Mouse (Mus musculus) neural tube, embryonic 12.5 days (tissue): ENCODE results near the gene Syne1. TPM values are rescaled to one million over a fixed set of nuclear protein-coding genes. Genes with fewer than 3 reads are reported as not detected.

ENCODE experiments used
- ATAC-seq: fragments of 200-750 bp; cut with Nextera tagmentation; 2 replicates; pipeline ENCODE4 v1.8.0; 2017; ENCODE audit warnings: low read depth, mild to moderate bottlenecking, moderate TSS enrichment, moderate library complexity; ENCODE audit not compliant: low FRiP score
- H3K27ac ChIP-seq: fragments of 300-500 bp; sonication (generic); 2 replicates; pipeline ENCODE4 v1.5.1; 2016
- H3K27me3 ChIP-seq: fragments of 300-500 bp; sonication (generic); replicated peaks from 2 replicates; pipeline ENCODE4 v1.6.1; 2016; ENCODE audit warnings: mild to moderate bottlenecking
- H3K36me3 ChIP-seq: fragments of 300-500 bp; sonication (generic); 2 replicates; pipeline ENCODE4 v1.6.1; 2016; ENCODE audit warnings: mild to moderate bottlenecking
- H3K4me1 ChIP-seq: fragments of 300-500 bp; sonication (generic); 2 replicates; pipeline ENCODE4 v1.6.1; 2016
- H3K4me2 ChIP-seq: fragments of 300-500 bp; sonication (generic); replicated peaks from 2 replicates; pipeline ENCODE4 v1.6.1; 2016; ENCODE audit warnings: mild to moderate bottlenecking
- H3K4me3 ChIP-seq: fragments of 300-500 bp; sonication (generic); 2 replicates; pipeline ENCODE4 v1.5.1; 2016
- H3K9ac ChIP-seq: fragments of 300-500 bp; sonication (generic); 2 replicates; pipeline ENCODE4 v1.6.1; 2016; ENCODE audit warnings: mild to moderate bottlenecking
- H3K9me3 ChIP-seq: fragments of 300-500 bp; sonication (generic); 2 replicates; pipeline ENCODE4 v1.6.1; 2016; ENCODE audit warnings: mild to moderate bottlenecking
- WGBS: fragments of 180-500 bp; shearing (Covaris S2); methylation state at CpG from one replicate; pipeline ENCODE4 v1.1.7; 2016; 5-methylcytosine and 5-hydroxymethylcytosine counted together
- polyA plus RNA-seq: library from polyadenylated mRNA; unstranded; fragments of >200 nt; fragmentation: Nextera tagmentation; extraction: Ambion mirVana; gene quantifications from 2 replicates; pipeline ENCODE4 v1.2.1, GENCODE M21; 2016

Syne1 gene
- polyA plus RNA-seq, 1 experiment from 2014 or later = 5.9 TPM

DNA sequence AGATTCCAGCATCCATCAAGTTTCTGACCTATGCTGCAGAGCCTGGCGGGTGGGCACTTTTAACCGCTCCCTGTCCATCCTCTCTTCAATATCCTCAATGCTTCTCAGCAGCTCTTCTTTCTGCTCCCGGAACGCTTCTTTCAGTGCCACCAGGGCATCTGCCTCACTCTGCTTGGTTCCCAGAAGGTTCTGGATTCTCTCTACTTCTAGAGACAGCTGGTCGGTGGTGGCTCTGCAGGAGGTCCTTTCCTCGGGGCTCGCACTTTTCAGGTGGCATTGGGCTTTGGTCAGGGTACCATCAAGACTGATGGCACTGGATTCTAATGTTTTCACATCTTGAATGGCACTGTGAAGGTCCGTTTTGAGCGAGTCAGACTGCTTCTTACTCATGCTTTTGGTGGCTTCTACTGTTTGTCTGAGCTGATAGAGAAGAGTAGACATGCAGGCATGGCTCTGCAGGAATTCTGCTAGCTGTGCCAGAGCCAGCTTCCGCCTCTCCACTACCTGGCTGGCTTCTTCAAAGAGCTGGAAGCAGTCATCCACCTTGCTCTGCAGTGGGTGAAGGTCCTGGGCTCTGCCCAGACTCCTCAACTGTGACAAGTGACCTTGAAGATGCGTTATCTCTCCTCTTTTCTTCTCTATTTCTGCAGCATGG is 227.4 kb downstream of the Syne1 start:
- Histone ChIP-seq H3K9me3 (no peaks in the 10 kb centered on the region), H3K4me2 (no peak overlapping the region), H3K9ac (no peak overlapping the region), H3K27ac (no peak overlapping the region), H3K4me1 (no peaks in the 10 kb centered on the region), H3K27me3 (no peaks in the 10 kb centered on the region), H3K36me3 (no peaks in the 10 kb centered on the region), H3K4me3 (no peak overlapping the region)
- ATAC-seq = no peak
- 85% methylated on average over 11 of the region's 11 CpGs for WGBS

GRCm38 (mm10) chr10:5322562-5322961 is 228.7 kb downstream of the Syne1 start:
- H3K9ac ChIP-seq = no peak overlapping the region
- no peaks in the 10 kb centered on the region for H3K9me3 ChIP-seq
- WGBS = 49% methylated on average over 7 of the region's 7 CpGs
- H3K4me2 ChIP-seq = no peak overlapping the region
- no peaks in the 10 kb centered on the region for H3K36me3 ChIP-seq
- no peaks in the 10 kb centered on the region for H3K4me1 ChIP-seq
- no peak overlapping the region for H3K27ac ChIP-seq
- ATAC-seq = no peak
- no peak overlapping the region for H3K4me3 ChIP-seq
- no peaks in the 10 kb centered on the region for H3K27me3 ChIP-seq

- Histone ChIP-seq H3K9ac (no peak overlapping the region), H3K27ac (no peak overlapping the region), H3K9me3 (no peaks in the 10 kb centered on the region), H3K36me3 (no peaks in the 10 kb centered on the region), H3K4me1 (no peaks in the 10 kb centered on the region), H3K4me2 (no peak overlapping the region), H3K4me3 (no peak overlapping the region), H3K27me3 (no peaks in the 10 kb centered on the region)
- ATAC-seq = peak; percentile 74; the same call in 1 of the 2 replicates
- WGBS = 29% methylated on average over 6 of the region's 6 CpGs
Observed at GRCm38 (mm10) chr10:5317602-5318001, 233.7 kb downstream of the Syne1 start.

DNA sequence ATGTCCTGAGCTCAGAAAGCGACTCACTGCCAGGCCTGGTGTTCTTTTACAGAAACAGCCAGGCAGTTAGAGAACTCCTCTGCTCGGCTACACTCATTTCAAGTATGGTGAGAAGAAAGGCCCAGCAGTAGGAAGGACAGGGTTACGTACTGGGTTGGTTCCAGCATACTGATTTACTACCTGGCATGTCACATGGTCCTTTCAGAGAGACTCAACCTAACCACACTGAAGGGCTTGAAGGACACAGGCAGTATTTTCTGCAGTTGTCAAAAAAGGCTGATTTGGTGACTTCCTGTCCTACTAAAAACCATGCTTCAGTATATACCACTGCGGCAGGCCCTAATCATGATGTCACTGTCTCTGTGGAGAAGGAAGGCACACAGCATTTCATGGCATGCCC is 238.8 kb downstream of the Syne1 start:
- no peaks in the 10 kb centered on the region for H3K36me3 ChIP-seq
- ATAC-seq = no peak
- 63% methylated on average over 4 of the region's 4 CpGs for WGBS
- H3K27ac ChIP-seq = no peak overlapping the region
- no peak overlapping the region for H3K4me3 ChIP-seq
- H3K9ac ChIP-seq = no peak overlapping the region
- peaks cover 6% of the 10 kb centered on the region; the same call in 1 of the 2 replicates for H3K4me1 ChIP-seq
- H3K9me3 ChIP-seq = no peaks in the 10 kb centered on the region
- H3K27me3 ChIP-seq = no peaks in the 10 kb centered on the region
- H3K4me2 ChIP-seq = no peak overlapping the region

DNA sequence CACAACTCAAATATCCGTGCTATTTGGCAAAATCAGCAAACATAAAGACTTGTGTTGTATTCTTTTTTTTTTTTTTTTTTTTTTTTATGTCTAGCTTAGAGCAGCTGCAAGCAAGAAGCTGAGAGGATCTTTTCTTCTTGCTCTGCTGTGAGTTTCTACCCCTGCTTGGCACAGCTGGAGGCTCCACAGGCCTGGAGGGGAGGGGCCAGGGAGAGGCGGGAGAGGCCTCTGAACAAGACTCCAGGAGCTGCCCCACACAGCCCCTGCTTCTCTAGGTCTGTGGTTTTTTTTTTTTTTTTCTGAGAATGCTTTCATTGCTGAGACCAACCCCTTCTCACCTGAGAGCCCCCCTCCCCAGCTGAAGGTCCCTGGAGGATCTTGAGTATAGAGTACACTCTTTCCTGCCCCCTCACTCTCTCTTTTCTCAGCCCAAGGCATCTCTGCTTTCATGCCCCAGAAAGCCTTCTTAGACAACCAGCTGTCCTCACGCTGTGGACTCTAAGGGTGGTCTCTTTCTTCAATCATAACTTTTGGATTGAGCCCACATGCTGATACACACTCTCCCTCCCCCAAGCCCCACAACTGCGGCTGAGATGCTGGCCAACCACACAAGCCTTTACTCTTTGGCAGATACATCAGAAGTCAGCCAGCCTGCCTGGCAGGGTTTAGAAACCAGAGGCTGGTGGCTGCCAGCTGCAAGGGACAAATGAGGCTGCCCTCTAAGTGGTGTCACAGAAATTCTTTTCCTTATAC is 241.1 kb downstream of the Syne1 start:
- H3K27me3 ChIP-seq = no peaks in the 10 kb centered on the region
- H3K4me2 ChIP-seq = no peak overlapping the region
- no peaks in the 10 kb centered on the region for H3K36me3 ChIP-seq
- WGBS = 20% methylated on average over 4 of the region's 4 CpGs
- no peaks in the 10 kb centered on the region for H3K9me3 ChIP-seq
- H3K27ac ChIP-seq = no peak overlapping the region
- no peak overlapping the region for H3K4me3 ChIP-seq
- H3K9ac ChIP-seq = no peak overlapping the region
- peaks cover 6% of the 10 kb centered on the region; the same call in 1 of the 2 replicates for H3K4me1 ChIP-seq
- ATAC-seq = 0 out of 2 replicates have a peak, but pooled peaks have one; percentile 15

DNA sequence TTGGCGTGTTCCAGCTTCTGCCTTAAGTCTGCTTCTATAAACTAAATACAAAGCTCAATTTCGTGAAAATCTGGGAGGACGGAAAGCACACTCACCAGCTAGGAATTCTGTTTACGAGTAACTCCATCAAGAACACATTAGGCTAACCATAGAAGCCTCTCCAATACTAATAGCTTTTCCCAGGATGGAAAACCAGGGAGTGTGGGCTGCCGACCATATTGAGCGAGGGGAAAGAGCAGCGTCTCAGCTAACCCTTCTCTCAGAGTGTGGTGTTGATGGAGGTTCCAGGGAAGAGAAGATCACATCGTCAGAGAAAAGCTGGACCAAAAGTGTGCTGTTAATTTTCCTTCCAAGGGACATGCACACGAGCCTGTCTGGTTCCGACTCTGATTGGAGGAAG is 241.9 kb downstream of the Syne1 start:
- Histone ChIP-seq H3K27ac (no peak overlapping the region), H3K27me3 (no peaks in the 10 kb centered on the region), H3K4me2 (no peak overlapping the region), H3K4me1 (peaks cover 6% of the 10 kb centered on the region; the same call in 1 of the 2 replicates), H3K4me3 (no peak overlapping the region), H3K9ac (no peak overlapping the region), H3K36me3 (no peaks in the 10 kb centered on the region), H3K9me3 (no peaks in the 10 kb centered on the region)
- 57% methylated on average over 10 of the region's 10 CpGs for WGBS
- ATAC-seq = no peak

- no peaks in the 10 kb centered on the region for H3K9me3 ChIP-seq
- H3K27me3 ChIP-seq = no peaks in the 10 kb centered on the region
- no peak for ATAC-seq
- peaks cover 6% of the 10 kb centered on the region; the same call in 1 of the 2 replicates for H3K4me1 ChIP-seq
- WGBS = 39% methylated on average over 6 of the region's 6 CpGs
- no peak overlapping the region for H3K27ac ChIP-seq
- H3K4me2 ChIP-seq = no peak overlapping the region
- no peak overlapping the region for H3K4me3 ChIP-seq
- H3K9ac ChIP-seq = no peak overlapping the region
- H3K36me3 ChIP-seq = no peaks in the 10 kb centered on the region
Observed at GRCm38 (mm10) chr10:5305555-5305954, 245.7 kb downstream of the Syne1 start.

- Histone ChIP-seq H3K9ac (no peak overlapping the region), H3K27ac (no peak overlapping the region), H3K9me3 (no peaks in the 10 kb centered on the region), H3K36me3 (no peaks in the 10 kb centered on the region), H3K4me2 (no peak overlapping the region), H3K27me3 (no peaks in the 10 kb centered on the region), H3K4me3 (no peak overlapping the region), H3K4me1 (no peaks in the 10 kb centered on the region)
- WGBS = 53% methylated on average over 7 of the region's 7 CpGs
- ATAC-seq = no peak
Observed at GRCm38 (mm10) chr10:5295291-5295891, 255.9 kb downstream of the Syne1 start.

DNA sequence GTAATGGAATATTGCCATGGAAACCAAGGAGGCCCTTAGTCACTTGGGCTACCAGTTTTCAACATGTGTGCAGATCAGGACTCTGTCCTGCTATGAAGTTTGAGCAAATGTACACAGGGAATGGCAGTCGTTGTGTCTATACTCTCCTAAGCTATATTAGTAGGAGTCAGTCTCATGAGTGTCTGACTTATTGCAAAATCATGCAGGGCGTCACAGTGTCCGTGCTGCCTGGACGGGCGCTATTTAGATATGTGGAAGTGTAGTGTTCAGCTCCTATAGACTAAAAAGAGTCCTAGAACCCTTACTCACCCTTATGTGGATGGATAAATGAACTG is 261.7 kb downstream of the Syne1 start:
- Histone ChIP-seq H3K9ac (no peak overlapping the region), H3K4me1 (no peaks in the 10 kb centered on the region), H3K9me3 (no peaks in the 10 kb centered on the region), H3K4me2 (0 out of 2 replicates have a peak overlapping the region, but pooled peaks have one; percentile 5), H3K27ac (no peak overlapping the region), H3K4me3 (no peak overlapping the region), H3K36me3 (no peaks in the 10 kb centered on the region), H3K27me3 (no peaks in the 10 kb centered on the region)
- 89% methylated on average over 5 of the region's 5 CpGs for WGBS
- no peak; the same call in 1 of the 2 replicates for ATAC-seq

DNA sequence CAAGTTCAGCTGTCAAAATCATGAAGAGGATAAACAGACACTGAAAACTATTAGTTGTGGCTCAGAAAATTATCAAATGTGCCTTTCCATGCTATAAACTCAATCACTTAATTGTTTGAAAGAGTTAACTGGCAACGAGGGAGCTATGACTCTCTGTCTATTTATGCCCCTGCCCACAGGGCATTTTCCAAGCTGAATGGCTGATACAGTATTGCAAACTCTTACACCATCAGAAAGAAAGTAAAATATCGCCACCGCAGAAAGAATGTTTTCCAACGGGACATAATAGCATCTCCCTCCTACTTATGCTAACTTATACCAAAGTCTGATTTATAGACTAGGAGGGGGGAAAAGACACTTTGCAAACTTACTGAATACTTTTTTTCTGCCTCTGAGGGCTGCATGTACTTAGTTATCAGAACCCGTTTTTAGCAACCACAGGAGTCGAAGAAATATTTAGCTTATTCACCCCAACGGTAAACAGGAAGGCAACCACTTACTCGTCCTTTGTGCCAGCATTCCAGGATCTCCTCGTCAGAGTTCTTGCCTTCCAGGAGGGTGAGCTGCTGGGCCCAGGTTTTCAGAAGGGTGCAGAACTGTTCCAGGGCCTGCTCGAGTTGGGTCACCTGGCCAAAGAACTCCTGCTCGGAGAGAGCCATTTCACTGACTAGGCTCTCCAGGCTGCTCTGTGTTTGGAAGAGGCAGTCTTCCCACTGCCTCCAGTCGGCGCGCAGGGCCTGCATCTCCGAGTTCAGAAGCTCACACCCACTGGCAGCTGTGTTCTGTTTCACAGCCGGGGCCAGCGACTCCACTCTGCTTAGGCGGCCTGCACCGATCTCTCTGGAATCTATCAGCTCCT is 262.3 kb downstream of the Syne1 start:
- no peak; the same call in 1 of the 2 replicates for ATAC-seq
- no peaks in the 10 kb centered on the region for H3K27me3 ChIP-seq
- no peaks in the 10 kb centered on the region for H3K36me3 ChIP-seq
- 55% methylated on average over 19 of the region's 19 CpGs for WGBS
- H3K4me1 ChIP-seq = no peaks in the 10 kb centered on the region
- no peak overlapping the region for H3K4me3 ChIP-seq
- H3K4me2 ChIP-seq = 0 out of 2 replicates have a peak overlapping the region, but pooled peaks have one; percentile 5
- no peaks in the 10 kb centered on the region for H3K9me3 ChIP-seq
- H3K9ac ChIP-seq = no peak overlapping the region
- H3K27ac ChIP-seq = no peak overlapping the region

DNA sequence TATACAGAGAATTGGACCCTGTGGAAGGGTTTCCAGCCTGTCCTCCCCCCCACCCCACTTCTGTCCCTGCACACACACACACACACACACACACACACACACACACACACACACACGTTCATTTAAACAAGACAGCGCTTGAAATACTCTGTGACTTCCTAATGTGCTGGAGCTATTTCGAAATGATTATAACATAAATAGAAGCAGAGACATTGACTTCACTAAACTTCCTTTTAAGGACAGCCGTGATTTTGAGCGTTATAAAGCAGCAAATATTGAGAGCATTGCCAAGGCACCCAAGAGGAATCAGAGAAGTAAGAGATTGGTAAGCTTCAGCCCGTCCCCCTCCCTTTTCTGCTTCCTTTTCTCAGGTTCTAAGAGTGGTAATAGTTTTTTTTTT is 263.0 kb downstream of the Syne1 start:
- no peaks in the 10 kb centered on the region for H3K36me3 ChIP-seq
- 74% methylated on average over 6 of the region's 6 CpGs for WGBS
- no peak overlapping the region for H3K4me3 ChIP-seq
- H3K9me3 ChIP-seq = no peaks in the 10 kb centered on the region
- ATAC-seq = no peak
- no peaks in the 10 kb centered on the region for H3K27me3 ChIP-seq
- no peaks in the 10 kb centered on the region for H3K4me1 ChIP-seq
- no peak overlapping the region for H3K9ac ChIP-seq
- H3K4me2 ChIP-seq = no peak overlapping the region
- H3K27ac ChIP-seq = no peak overlapping the region

GRCm38 (mm10) chr10:5275769-5276168 is 275.5 kb downstream of the Syne1 start:
- Histone ChIP-seq H3K36me3 (no peaks in the 10 kb centered on the region), H3K9ac (no peak overlapping the region), H3K4me3 (no peak overlapping the region), H3K4me2 (no peak overlapping the region), H3K27me3 (no peaks in the 10 kb centered on the region), H3K27ac (no peak overlapping the region), H3K9me3 (no peaks in the 10 kb centered on the region), H3K4me1 (no peaks in the 10 kb centered on the region)
- ATAC-seq = no peak
- WGBS = 84% methylated on average over 5 of the region's 5 CpGs
